Mouse (Mus musculus): ENCODE data around the gene Prm2.

DNA sequence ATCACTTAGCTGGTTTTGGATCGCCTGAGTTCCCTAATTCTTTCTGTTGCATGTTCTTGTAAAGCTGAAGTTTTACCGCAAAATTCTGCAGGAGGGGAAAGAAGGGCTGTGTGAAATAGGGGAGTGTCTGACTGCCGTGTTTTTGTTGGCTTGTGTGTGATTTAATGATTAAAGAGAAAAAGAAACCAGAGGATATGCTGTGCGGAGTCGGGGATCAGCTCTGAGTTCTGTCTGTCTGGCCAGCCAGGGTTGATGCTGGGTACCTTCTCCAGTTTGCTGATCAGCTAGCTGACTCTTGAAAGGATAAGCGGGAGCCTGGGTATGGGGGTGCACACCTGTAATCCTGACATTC, 48.4 kb upstream of the Prm2 start:
- TF ChIP-seq CTCF (IDR thresholded peaks at IDR 0.05; ENCODE audit: borderline replicate concordance, extremely low read depth, insufficient read depth, insufficient read length), result no peak
- TF ChIP-seq POLR2A (IDR thresholded peaks at IDR 0.05; ENCODE audit: borderline replicate concordance, extremely low read depth, insufficient read depth, insufficient read length, poor library complexity, severe bottlenecking), result no peak

All from brain, embryonic 14.5 days (tissue).